Mouse (Mus musculus) heart, postnatal 4 days (tissue): Measurements from ENCODE around the gene Rab7b. TPM values are rescaled to one million over a fixed set of nuclear protein-coding genes. Genes with fewer than 3 reads are reported as not detected.

Experiments used
- total RNA-seq, 2 experiments: library from RNA; stranded (reverse); gene quantifications; 2 replicates each; pipeline ENCODE4 v1.2.3; 2021

Rab7b gene
- total RNA-seq, 2 experiments from 2014 or later, result 2.6 to 3.6 TPM

Other genes starting within 250 kb of the Rab7b start
- gene Srgap2, start 161.3 kb upstream of the Rab7b start, total RNA-seq, result 10 to 100 TPM; 34.2 to 40.4 TPM
- 1 to 10 TPM; 1.2 to 1.8 TPM for gene Fam72a, start 160.8 kb upstream of the Rab7b start, total RNA-seq
- gene Avpr1b, start 89.5 kb upstream of the Rab7b start, total RNA-seq, result not detected
- gene Ctse, start 50.4 kb upstream of the Rab7b start, total RNA-seq, result 1 to 10 TPM in 1 of 2 experiments, under 1 TPM in 1; 0.81 to 2.1 TPM
- under 1 TPM in 1 of 2 experiments, not detected in 1; 0.07 TPM for gene Slc26a9, start 55.3 kb downstream of the Rab7b start, total RNA-seq
- 1 to 10 TPM; 2.2 to 3.4 TPM for gene Pm20d1, start 108.7 kb downstream of the Rab7b start, total RNA-seq
- 10 to 100 TPM; 23.3 to 26.3 TPM for gene Slc41a1, start 138.8 kb downstream of the Rab7b start, total RNA-seq
- 10 to 100 TPM; 10.6 to 10.8 TPM for gene Rab29, start 178.5 kb downstream of the Rab7b start, total RNA-seq
- 100 to 1,000 TPM; 169 to 172 TPM for gene Nucks1, start 221.8 kb downstream of the Rab7b start, total RNA-seq